Mouse (Mus musculus) erythroblast, adult 5-6 weeks (primary cell): ENCODE results near the gene Git2. TPM values are rescaled to one million over a fixed set of nuclear protein-coding genes. Genes with fewer than 3 reads are reported as not detected.

ENCODE experiments used
- ATAC-seq: replicated peaks from 2 replicates; pipeline ENCODE4 v1.8.0; 2016; ENCODE audit warnings: moderate number of reproducible peaks, mild to moderate bottlenecking, moderate TSS enrichment, inconsistent platforms; ENCODE audit not compliant: poor library complexity, low FRiP score, severe bottlenecking
- total RNA-seq, 2 experiments: library from RNA; stranded (forward) in 1 of 2; stranded (reverse) in 1 of 2; fragments of 150-400 nt in 1 of 2; fragments of 200-764, 138-1000 nt in 1 of 2; gene quantifications; 2 replicates each; pipeline versions ENCODE4 v1.2.3 to v1.2.4; 2015 to 2017; ENCODE audit warnings: low replicate concordance in 2 of 2

Gene Git2
- total RNA-seq, 2 experiments from 2014 or later, result 20.7 to 70.1 TPM

DNA sequence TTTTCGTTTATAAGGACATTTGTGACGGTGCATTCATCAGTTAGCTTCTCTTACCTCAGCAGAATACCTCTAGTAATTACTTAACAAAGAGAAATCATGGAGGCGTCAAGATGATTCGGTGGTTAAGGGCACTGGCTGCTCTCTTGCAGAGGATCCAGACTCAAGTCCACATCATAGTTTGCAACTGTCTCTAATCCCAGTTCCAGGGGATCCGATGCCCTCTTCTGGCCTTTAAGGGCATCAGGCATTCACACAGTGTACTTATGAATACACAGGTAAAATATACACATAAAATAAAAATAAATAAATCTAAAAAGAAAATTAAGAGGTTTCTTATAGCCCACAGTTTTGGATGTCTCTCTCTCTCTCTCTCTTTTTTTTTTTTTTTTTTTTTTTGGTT, 79.5 kb downstream of the Git2 start:
- ATAC-seq, result no peak

DNA sequence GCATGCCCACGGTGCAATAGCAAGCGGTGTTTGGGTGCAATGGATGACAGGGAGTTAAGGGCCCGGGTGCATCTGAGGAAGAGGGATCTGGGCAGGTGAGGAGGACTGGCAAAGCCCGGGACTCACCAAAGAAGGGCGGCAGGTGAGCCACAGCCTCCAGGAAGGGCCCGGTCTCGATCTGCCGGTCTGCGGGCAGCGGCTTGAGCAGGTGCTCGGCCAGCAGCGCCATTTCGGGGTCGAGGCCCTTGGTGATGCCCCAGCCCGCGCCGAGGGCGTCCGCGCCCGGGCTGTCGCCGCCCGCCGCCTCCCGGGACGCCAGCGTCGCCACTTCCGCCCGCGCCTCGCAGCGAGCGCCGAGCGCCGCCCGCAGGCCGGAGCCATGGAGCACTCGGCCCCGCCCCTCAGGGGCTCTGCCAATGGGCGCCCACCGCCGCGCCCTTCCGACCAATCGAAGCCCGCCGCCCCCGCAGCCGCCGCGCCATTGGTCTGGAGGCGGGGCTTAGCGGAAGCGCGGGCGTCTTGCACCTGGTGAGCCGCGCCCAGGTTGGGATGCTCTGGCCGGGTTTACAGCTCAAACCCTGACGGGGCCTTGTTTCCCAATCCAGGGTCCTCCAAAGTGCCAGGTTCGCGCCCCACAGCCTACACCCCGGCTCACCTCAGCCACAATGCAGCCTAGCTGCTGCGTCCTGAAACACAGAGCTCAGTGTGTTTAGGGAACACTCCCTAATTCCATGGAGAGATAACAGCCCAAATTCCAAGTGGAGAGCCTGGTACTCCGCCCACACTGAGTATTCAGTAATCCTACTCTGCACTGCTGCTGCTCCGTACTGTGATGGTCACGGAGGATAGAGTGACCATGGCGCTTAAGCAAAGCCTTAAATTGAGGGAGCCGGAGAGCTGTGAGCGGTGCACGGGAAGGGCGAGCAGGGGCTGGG, 84.4 kb downstream of the Git2 start, which contains the start of gene Gltp:
TSS of gene Gltp (minus strand) at position 352 of the 935 bp plus-strand sequence.
- ATAC-seq, result peak; percentile 95

DNA sequence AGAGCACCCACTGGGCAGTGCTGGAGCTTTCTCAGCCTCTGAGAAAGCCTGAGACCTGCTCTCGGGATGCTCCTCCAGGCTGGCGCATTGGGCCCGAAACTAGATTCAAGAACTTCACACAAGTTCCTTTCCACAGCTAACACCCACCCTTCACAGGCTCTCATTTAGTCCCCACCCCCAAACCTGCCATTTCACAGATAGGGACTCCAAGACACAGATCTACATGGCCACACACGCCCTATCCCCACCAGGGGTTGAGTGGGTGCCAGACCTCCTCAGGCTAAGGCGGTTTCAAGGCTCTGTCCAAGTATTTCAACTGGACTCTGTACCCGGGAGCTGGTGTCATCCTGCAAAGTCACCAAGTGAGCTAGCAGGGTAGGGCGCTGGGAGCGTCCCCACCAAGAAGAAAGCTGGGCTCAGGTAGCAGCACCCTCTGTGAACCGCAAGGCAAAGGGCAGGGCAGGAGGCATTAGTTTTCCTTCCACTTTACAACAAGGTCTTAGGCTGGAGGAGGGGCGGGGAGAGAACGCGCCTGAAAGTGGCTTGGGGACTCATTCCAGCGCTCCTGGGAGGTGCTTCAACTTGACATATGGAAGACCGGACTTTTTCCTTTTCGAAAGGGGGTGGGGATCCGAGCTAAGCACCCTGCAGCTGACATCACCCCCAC, 85.5 kb downstream of the Git2 start:
- peak; percentile 56 for ATAC-seq

DNA sequence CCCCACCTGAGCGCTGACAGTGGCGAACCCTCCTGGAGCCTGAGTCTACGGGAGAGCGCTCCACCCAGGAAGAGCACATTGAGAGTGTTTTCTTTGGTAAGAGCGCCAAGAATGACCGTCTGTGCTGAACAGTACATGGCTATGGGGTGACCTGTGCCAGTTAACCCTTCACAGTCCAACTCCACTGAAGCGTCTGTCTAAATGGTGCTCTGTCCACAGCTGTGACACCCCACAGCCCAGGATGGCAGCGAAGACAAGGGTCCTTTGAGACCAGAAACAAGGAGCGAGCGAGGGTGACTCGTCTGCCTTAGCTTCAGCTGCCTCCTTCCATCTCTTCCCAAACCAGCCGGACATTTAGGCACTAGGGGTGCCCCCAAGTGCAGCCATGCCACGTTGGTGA, 86.6 kb downstream of the Git2 start:
- ATAC-seq, result no peak

DNA sequence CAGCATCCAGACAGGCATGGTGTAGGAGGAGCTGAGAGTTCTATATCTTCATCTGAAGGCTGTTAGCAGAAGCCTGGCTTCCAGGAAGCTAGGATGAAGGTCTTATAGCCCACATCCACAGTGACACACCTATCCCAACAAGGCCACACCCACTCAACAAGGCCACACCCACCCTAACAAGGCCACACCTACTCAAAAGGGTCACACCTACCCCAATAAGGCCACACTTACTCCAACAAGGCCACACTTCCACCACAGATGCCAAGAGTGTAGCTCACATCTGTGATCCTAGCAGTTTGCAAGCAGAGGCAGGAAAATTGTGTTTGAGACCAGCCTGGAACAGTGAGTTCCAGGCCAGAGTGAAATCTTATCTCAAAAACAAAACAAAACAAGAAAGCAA, 87.4 kb downstream of the Git2 start:
- ATAC-seq, result no peak

DNA sequence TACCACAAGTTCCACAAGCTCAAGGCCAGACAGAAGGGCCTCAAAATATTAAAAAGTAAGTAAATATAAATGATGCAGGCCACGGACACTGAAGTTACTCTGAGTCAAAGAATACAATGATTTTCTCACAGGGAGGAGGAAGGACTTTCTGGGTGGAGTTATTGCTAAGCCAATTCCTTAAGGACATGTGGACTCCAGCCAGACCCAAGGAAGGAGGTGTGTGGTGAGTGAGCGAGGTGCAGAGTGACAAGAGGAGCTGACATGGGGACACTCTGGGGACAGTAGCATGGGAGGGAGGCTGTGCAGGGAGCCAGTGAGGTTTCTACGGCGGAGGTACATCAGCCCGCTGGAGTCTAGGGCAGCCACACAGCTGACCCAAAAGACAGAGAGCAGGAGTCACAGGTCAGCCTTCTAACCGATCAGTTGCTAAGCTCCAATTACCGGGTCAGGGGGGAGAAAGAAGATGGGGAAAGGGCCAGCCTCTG, 88.5 kb downstream of the Git2 start:
- no peak for ATAC-seq

DNA sequence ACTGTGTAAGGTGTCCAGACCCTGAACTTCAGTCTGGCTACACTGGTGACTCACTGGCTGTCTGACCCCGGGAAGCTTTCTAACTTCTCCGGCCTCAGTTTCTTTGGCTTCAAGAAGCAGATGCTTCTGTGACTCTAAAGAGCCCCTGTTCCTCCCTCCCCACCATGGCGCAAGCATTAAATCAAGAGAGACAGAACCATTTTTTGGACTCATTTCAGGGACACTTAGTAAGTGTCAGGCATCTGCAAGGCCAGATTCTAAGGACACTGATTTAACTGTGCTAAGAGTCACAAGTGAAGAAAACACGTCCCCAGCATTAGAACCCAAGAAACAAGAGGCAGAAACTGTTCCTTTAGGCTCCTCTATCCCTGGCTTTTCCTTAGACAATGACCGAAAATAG, 89.3 kb downstream of the Git2 start:
- no peak for ATAC-seq

DNA sequence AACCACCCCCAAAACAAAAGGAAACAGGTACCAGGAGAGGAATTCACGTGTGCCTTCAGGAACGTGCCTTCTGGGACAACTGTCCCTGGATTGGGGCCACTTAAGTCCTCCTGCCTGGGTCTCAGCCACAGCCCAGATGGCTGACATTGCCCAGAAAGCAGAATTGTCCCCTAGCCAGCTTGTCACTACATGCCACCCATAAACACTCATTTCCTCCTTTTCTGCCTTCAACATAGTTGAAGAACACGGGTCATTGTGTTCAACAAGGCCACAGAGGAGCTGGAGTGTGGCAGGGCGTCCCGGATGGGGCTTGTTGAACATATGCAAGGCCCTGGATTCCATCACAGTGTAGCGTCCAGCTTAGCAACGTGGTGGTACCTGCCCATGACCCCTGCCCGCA, 93.6 kb downstream of the Git2 start:
- no peak for ATAC-seq

DNA sequence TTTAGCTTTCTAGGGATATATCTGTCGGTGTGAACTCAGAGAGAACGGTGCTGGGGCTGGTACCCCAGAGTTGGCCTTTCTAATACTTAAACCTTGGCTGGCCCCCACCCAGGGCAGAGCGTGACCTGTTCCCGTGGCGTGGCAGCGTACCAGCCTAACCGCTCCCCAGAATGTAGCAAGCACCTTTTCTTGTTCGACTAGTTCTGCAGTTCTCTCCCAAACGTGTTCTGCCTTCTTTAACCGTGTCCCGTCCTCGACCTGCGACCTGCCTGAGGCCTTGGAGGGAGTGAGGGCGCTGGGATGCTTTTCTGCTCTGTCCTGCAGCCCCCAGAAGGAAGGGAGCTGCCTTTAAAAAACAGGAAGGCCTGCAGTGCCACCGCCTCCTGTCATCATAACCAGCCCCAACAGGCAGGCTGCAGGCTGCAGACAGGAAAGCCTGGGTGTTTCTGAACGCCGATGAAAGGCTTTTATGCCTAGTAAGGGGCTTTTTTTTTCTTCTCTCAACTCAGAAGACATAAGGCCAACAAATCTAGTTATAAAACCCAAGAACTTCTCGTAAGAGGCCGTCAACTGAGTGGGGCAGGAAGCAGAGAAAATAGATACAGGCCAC, 94.5 kb downstream of the Git2 start:
- no peak for ATAC-seq

DNA sequence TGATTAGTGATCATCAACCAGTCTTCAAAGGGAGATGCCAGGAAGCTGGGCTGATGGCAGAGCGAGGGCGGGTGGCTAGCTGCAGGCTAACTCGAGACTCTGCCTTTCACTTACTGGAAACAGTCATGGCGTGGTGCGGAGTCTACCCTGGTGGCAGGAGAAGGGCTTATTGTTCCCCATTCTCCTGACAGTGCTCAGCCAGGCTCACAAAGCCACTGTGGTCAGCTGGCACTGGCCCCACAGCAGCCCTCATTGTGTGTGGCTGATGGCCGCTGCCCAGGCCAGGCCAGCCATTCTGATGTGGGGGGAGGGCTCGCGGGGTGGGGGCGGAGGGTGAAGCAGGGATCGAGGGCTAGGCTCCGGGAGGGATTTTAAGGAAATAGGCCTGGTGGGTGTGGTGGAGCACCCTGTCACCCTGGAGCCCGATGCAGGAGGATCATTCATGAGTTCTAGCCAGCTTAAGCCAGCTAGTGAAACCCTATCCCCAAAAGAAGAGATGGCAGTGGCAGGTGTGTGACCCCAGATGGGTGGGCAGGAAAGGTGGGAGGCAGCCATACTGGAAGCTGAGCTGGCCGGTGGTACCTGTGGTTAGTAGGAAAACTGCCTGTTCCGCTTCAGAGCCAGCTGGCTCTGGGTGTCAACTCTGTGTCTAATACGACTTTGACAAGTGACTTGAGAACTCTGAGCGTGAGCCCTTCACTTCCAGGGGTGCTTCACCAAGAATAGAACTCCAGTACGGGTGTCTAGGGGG, 95.3 kb downstream of the Git2 start:
- ATAC-seq, result no peak

Other genes starting within 250 kb of the Git2 start
- 1.2 TPM in 1 of 2 replicates, not detected in the other for gene Fam222a, start 207.5 kb downstream of the Git2 start, total RNA-seq (2015; ENCODE audit: low replicate concordance)
- not detected in 2 replicates for gene Fam222a, start 207.5 kb downstream of the Git2 start, total RNA-seq (2017; ENCODE audit: low replicate concordance)
- gene Trpv4, start 117.1 kb downstream of the Git2 start, total RNA-seq (2015; ENCODE audit: low replicate concordance), result 0.42 TPM in 1 of 2 replicates, not detected in the other
- not detected in 2 replicates for gene Trpv4, start 117.1 kb downstream of the Git2 start, total RNA-seq (2017; ENCODE audit: low replicate concordance)
- 54.8 and 68.4 TPM in 2 replicates for gene Gltp, start 84.5 kb downstream of the Git2 start, total RNA-seq (2015; ENCODE audit: low replicate concordance)
- 13.0 and 31.2 TPM in 2 replicates for gene Gltp, start 84.5 kb downstream of the Git2 start, total RNA-seq (2017; ENCODE audit: low replicate concordance)
- 1.2 and 4.4 TPM in 2 replicates for gene Tchp, start 67.8 kb downstream of the Git2 start, total RNA-seq (2015; ENCODE audit: low replicate concordance)
- gene Tchp, start 67.8 kb downstream of the Git2 start, total RNA-seq (2017; ENCODE audit: low replicate concordance), result 2.0 and 4.5 TPM in 2 replicates
- 81.3 and 90.3 TPM in 2 replicates for gene Ankrd13a, start 840 bp downstream of the Git2 start, total RNA-seq (2015; ENCODE audit: low replicate concordance)
- gene Ankrd13a, start 840 bp downstream of the Git2 start, total RNA-seq (2017; ENCODE audit: low replicate concordance), result 83.4 and 98.1 TPM in 2 replicates
- 16.7 and 24.8 TPM in 2 replicates for gene 1500011B03Rik, start 48.0 kb upstream of the Git2 start, total RNA-seq (2015; ENCODE audit: low replicate concordance)
- gene 1500011B03Rik, start 48.0 kb upstream of the Git2 start, total RNA-seq (2017; ENCODE audit: low replicate concordance), result 2.4 and 10.7 TPM in 2 replicates
- gene 4930519G04Rik, start 78.1 kb upstream of the Git2 start, total RNA-seq (2015; ENCODE audit: low replicate concordance), result not detected in 2 replicates
- gene 4930519G04Rik, start 78.1 kb upstream of the Git2 start, total RNA-seq (2017; ENCODE audit: low replicate concordance), result not detected in 2 replicates
- not detected in 2 replicates for gene Gm9936, start 83.2 kb upstream of the Git2 start, total RNA-seq (2015; ENCODE audit: low replicate concordance)
- gene Gm9936, start 83.2 kb upstream of the Git2 start, total RNA-seq (2017; ENCODE audit: low replicate concordance), result not detected in 2 replicates
- gene Oasl2, start 121.4 kb upstream of the Git2 start, total RNA-seq (2015; ENCODE audit: low replicate concordance), result 95.3 and 131 TPM in 2 replicates
- gene Oasl2, start 121.4 kb upstream of the Git2 start, total RNA-seq (2017; ENCODE audit: low replicate concordance), result 94.0 and 102 TPM in 2 replicates
- gene Oasl1, start 147.7 kb upstream of the Git2 start, total RNA-seq (2015; ENCODE audit: low replicate concordance), result 3.6 and 4.8 TPM in 2 replicates
- gene Oasl1, start 147.7 kb upstream of the Git2 start, total RNA-seq (2017; ENCODE audit: low replicate concordance), result 3.7 and 8.6 TPM in 2 replicates
- gene 2210016L21Rik, start 166.6 kb upstream of the Git2 start, total RNA-seq (2015; ENCODE audit: low replicate concordance), result 0.77 and 6.5 TPM in 2 replicates
- 2.9 and 9.2 TPM in 2 replicates for gene 2210016L21Rik, start 166.6 kb upstream of the Git2 start, total RNA-seq (2017; ENCODE audit: low replicate concordance)
- not detected in 2 replicates for gene Hnf1a, start 195.6 kb upstream of the Git2 start, total RNA-seq (2015; ENCODE audit: low replicate concordance)
- not detected in 2 replicates for gene Hnf1a, start 195.6 kb upstream of the Git2 start, total RNA-seq (2017; ENCODE audit: low replicate concordance)
- gene Sppl3, start 235.6 kb upstream of the Git2 start, total RNA-seq (2015; ENCODE audit: low replicate concordance), result 33.6 and 39.0 TPM in 2 replicates
- 57.8 and 59.4 TPM in 2 replicates for gene Sppl3, start 235.6 kb upstream of the Git2 start, total RNA-seq (2017; ENCODE audit: low replicate concordance)